Mouse (Mus musculus) neutrophil, adult 59 days (primary cell): ENCODE measurements around the gene Olfr893. TPM values are rescaled to one million over a fixed set of nuclear protein-coding genes. Genes with fewer than 3 reads are reported as not detected.

Experiments used
- total RNA-seq, 2 experiments: library from RNA; stranded (reverse); gene quantifications; 1 replicate in 1 of 2; 2 replicates in 1 of 2; pipeline ENCODE4 v1.2.4; 2023

The Olfr893 gene
- total RNA-seq = not detected

GRCm38 (mm10) chr9:38208065-38208464, at the start of gene Olfr893:
TSS of gene Olfr893 (plus strand) at chr9:38208365.

GRCm38 (mm10) chr9:38180721-38181120, 27.4 kb upstream of the Olfr893 start, which contains the start of gene Olfr891:
TSS of gene Olfr891 (minus strand) at chr9:38180821.

GRCm38 (mm10) chr9:38217755-38218154, 9.6 kb downstream of the Olfr893 start, which contains the start of gene Olfr894:
TSS of gene Olfr894 (plus strand) at chr9:38218055.

GRCm38 (mm10) chr9:38252474-38252873, 44.3 kb downstream of the Olfr893 start, which contains the start of gene Olfr143:
TSS of gene Olfr143 (plus strand) at chr9:38252774.

Other genes with a start within 250 kb of the Olfr893 start
- not detected for gene Olfr881, start 216.5 kb upstream of the Olfr893 start, total RNA-seq
- gene Olfr883, start 182.6 kb upstream of the Olfr893 start, total RNA-seq = not detected
- not detected for gene Olfr884, start 161.8 kb upstream of the Olfr893 start, total RNA-seq
- gene Olfr885, start 147.0 kb upstream of the Olfr893 start, total RNA-seq = not detected
- gene Olfr887, start 124.3 kb upstream of the Olfr893 start, total RNA-seq = not detected
- gene Olfr888, start 100.2 kb upstream of the Olfr893 start, total RNA-seq = not detected
- not detected for gene Olfr889, start 93.2 kb upstream of the Olfr893 start, total RNA-seq
- not detected for gene Olfr890, start 65.8 kb upstream of the Olfr893 start, total RNA-seq
- gene Olfr891, start 27.5 kb upstream of the Olfr893 start, total RNA-seq = not detected
- gene Olfr894, start 9.7 kb downstream of the Olfr893 start, total RNA-seq = not detected
- gene Olfr143, start 44.4 kb downstream of the Olfr893 start, total RNA-seq = not detected
- gene Olfr895, start 59.5 kb downstream of the Olfr893 start, total RNA-seq = not detected
- not detected for gene Olfr896-ps1, start 82.7 kb downstream of the Olfr893 start, total RNA-seq
- not detected for gene Olfr25, start 120.7 kb downstream of the Olfr893 start, total RNA-seq
- gene Olfr898, start 140.0 kb downstream of the Olfr893 start, total RNA-seq = not detected
- not detected for gene Olfr250, start 158.5 kb downstream of the Olfr893 start, total RNA-seq
- not detected for gene Olfr251, start 168.7 kb downstream of the Olfr893 start, total RNA-seq
- not detected for gene Olfr147, start 193.3 kb downstream of the Olfr893 start, total RNA-seq
- gene Olfr901, start 221.1 kb downstream of the Olfr893 start, total RNA-seq = not detected
- gene Olfr902, start 239.3 kb downstream of the Olfr893 start, total RNA-seq = not detected